Mouse (Mus musculus): ENCODE data around the gene Greb1. TPM values are rescaled to one million over a fixed set of nuclear protein-coding genes. Genes with fewer than 3 reads are reported as not detected.

The Greb1 gene
- polyA plus RNA-seq, 1 experiment = 0.44 TPM

DNA sequence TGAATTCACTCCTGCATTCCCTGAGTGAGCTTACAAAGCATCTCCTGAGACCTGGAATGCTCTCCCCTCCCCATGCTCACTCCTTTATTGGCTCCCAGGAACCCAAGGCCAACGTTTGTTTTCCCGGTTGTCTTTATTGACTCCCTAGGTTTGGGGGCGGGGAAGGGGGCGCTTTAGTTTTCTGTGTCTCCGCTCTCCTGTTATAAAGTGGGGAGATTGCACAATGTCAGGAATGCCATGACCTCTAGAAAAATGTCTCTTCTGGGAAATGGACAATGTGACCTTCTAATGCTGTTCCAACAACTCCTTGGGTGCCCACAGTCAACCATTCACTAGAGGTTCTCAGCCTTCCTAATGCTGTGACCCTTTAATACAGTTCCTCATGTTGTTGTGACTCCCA, 22.2 kb downstream of the Greb1 start:
- Histone ChIP-seq H3K27me3 (ENCODE audit: control insufficient read depth, insufficient read depth, insufficient read length) (no peaks in the 10 kb centered on the region), H3K36me3 (ENCODE audit: control insufficient read depth, insufficient read depth) (no peaks in the 10 kb centered on the region), H3K4me3 (no peak overlapping the region), H3K4me2 (ENCODE audit: low read depth) (no peak overlapping the region), H3K79me2 (ENCODE audit: control insufficient read depth, insufficient read depth) (no peaks in the 10 kb centered on the region), H3ac (ENCODE audit: control insufficient read depth, insufficient read length) (no peak overlapping the region)
- TF ChIP-seq CEBPB (IDR thresholded peaks at IDR 0.05; ENCODE audit: insufficient read depth, poor library complexity, severe bottlenecking) (no peak), POLR2AphosphoS2 (IDR thresholded peaks at IDR 0.05; ENCODE audit: insufficient read length, low read depth) (no peak), MAX (IDR thresholded peaks at IDR 0.05; ENCODE audit: low read depth) (no peak), POLR2A (IDR thresholded peaks at IDR 0.05; ENCODE audit: insufficient read length, low read depth) (no peak), TCF12 (IDR thresholded peaks at IDR 0.05; ENCODE audit: insufficient read depth, poor library complexity, severe bottlenecking) (no peak), USF1 (IDR thresholded peaks at IDR 0.05; ENCODE audit: low read depth) (no peak), E2F4 (IDR thresholded peaks at IDR 0.05; ENCODE audit: insufficient read depth) (no peak), SRF (IDR thresholded peaks at IDR 0.05; ENCODE audit: control insufficient read depth, insufficient read length, low read depth) (no peak), MYOD1 (IDR thresholded peaks at IDR 0.05; ENCODE audit: control insufficient read depth in 1 of 3, insufficient read length in 2 of 3, low read depth in 2 of 3) (no peak), MYOG (IDR thresholded peaks at IDR 0.05; ENCODE audit: control insufficient read depth in 1 of 3, insufficient read depth in 1 of 3, insufficient read length in 2 of 3, low read depth in 2 of 3) (no peak), REST (IDR thresholded peaks at IDR 0.05; ENCODE audit: insufficient read depth, insufficient read length) (no peak), TCF3 (IDR thresholded peaks at IDR 0.05; ENCODE audit: insufficient read length, low read depth) (no peak)

DNA sequence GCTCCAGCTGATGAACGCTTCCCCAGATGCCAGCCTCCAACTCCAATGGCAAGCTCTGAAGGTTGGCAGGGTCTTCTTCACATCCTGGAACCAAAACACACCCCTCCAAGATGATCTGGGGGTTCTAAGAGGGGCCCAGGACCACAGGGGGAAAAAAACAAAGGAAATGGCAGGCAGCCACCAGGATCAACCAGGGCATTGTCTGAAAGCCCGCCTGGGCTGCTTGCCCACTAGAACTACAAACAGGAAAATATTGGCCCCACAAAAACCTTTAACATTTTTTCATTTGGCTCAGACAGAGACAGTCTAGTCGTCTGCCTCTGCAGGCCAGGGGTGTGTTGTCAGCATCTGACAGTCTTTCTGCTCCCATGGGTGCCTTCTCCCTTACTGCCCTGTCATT, 25.3 kb downstream of the Greb1 start:
- H3K36me3 ChIP-seq (ENCODE audit: control insufficient read depth, insufficient read depth) = no peaks in the 10 kb centered on the region
- no peak for TF ChIP-seq TCF12 (IDR thresholded peaks at IDR 0.05; ENCODE audit: insufficient read depth, poor library complexity, severe bottlenecking)
- TF ChIP-seq MYOG (IDR thresholded peaks at IDR 0.05; ENCODE audit: control insufficient read depth in 1 of 3, insufficient read depth in 1 of 3, insufficient read length in 2 of 3, low read depth in 2 of 3) = no peak
- no peak for TF ChIP-seq SRF (IDR thresholded peaks at IDR 0.05; ENCODE audit: control insufficient read depth, insufficient read length, low read depth)
- no peak for TF ChIP-seq POLR2AphosphoS2 (IDR thresholded peaks at IDR 0.05; ENCODE audit: insufficient read length, low read depth)
- TF ChIP-seq E2F4 (IDR thresholded peaks at IDR 0.05; ENCODE audit: insufficient read depth) = no peak
- no peak for TF ChIP-seq CEBPB (IDR thresholded peaks at IDR 0.05; ENCODE audit: insufficient read depth, poor library complexity, severe bottlenecking)
- no peak for TF ChIP-seq POLR2A (IDR thresholded peaks at IDR 0.05; ENCODE audit: insufficient read length, low read depth)
- TF ChIP-seq MYOD1 (IDR thresholded peaks at IDR 0.05; ENCODE audit: control insufficient read depth in 1 of 3, insufficient read length in 2 of 3, low read depth in 2 of 3) = no peak
- TF ChIP-seq REST (IDR thresholded peaks at IDR 0.05; ENCODE audit: insufficient read depth, insufficient read length) = no peak
- no peak for TF ChIP-seq USF1 (IDR thresholded peaks at IDR 0.05; ENCODE audit: low read depth)
- no peak for TF ChIP-seq MAX (IDR thresholded peaks at IDR 0.05; ENCODE audit: low read depth)
- TF ChIP-seq TCF3 (IDR thresholded peaks at IDR 0.05; ENCODE audit: insufficient read length, low read depth) = no peak
- H3K27me3 ChIP-seq (ENCODE audit: control insufficient read depth, insufficient read depth, insufficient read length) = peaks cover 11% of the 10 kb centered on the region
- no peak overlapping the region for H3K4me2 ChIP-seq (ENCODE audit: low read depth)
- H3K79me2 ChIP-seq (ENCODE audit: control insufficient read depth, insufficient read depth) = no peaks in the 10 kb centered on the region
- no peak overlapping the region for H3K4me3 ChIP-seq
- no peak overlapping the region for H3ac ChIP-seq (ENCODE audit: control insufficient read depth, insufficient read length)

DNA sequence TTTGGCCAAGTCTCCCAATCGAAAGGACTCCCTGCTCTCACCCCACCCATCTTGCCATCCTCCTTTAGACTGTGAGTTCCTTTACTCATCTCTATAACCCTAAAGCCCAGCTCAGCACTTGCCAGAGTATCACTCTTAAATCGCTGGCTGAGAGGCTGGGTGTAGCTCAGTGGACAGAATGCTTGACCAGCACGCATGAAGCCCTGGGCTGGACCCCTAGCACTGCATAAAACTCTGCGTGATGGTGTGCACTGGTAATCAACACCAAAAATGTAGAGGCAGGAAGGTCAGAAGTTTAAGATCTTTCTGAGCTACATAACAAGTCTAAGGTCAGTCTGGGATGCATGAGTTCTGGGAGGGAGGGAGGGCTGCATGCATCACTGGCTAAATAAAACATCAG, 26.1 kb downstream of the Greb1 start:
- no peak for TF ChIP-seq E2F4 (IDR thresholded peaks at IDR 0.05; ENCODE audit: insufficient read depth)
- Histone ChIP-seq H3K27me3 (ENCODE audit: control insufficient read depth, insufficient read depth, insufficient read length) (peaks cover 11% of the 10 kb centered on the region), H3K4me3 (no peak overlapping the region), H3K36me3 (ENCODE audit: control insufficient read depth, insufficient read depth) (no peaks in the 10 kb centered on the region), H3ac (ENCODE audit: control insufficient read depth, insufficient read length) (no peak overlapping the region), H3K4me2 (ENCODE audit: low read depth) (no peak overlapping the region), H3K79me2 (ENCODE audit: control insufficient read depth, insufficient read depth) (no peaks in the 10 kb centered on the region)

DNA sequence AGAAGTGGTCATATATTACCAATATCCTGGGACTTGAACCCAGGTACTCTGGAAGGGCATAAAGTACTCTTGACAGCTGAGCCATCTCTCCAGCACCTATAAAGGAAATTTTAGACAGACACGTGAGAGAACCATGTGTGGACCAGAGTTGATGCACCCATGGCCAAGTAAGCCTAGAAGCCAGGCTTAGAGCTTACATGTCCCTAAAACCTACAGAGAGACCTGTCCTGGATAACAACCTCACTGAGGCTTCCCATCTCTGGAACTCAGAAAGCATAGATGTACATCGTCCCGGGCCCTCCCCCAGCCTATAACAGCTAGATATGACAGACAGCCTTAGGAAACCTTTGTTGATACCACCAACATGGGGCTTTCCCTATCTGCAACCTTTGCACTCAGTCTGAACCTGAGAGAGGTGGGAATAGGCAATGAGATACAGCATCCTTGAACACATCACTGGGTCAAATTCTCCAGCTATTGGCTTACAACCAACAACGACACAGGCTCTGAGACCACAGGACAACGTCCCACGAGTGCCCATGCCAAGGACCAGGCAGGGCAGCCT, 31.0 kb downstream of the Greb1 start:
- TF ChIP-seq TCF12 (IDR thresholded peaks at IDR 0.05; ENCODE audit: insufficient read depth, poor library complexity, severe bottlenecking) (no peak), MYOD1 (IDR thresholded peaks at IDR 0.05; ENCODE audit: control insufficient read depth in 1 of 3, insufficient read length in 2 of 3, low read depth in 2 of 3) (no peak), SRF (IDR thresholded peaks at IDR 0.05; ENCODE audit: control insufficient read depth, insufficient read length, low read depth) (no peak), POLR2AphosphoS2 (IDR thresholded peaks at IDR 0.05; ENCODE audit: insufficient read length, low read depth) (no peak), CEBPB (IDR thresholded peaks at IDR 0.05; ENCODE audit: insufficient read depth, poor library complexity, severe bottlenecking) (no peak), POLR2A (IDR thresholded peaks at IDR 0.05; ENCODE audit: insufficient read length, low read depth) (no peak), TCF3 (IDR thresholded peaks at IDR 0.05; ENCODE audit: insufficient read length, low read depth) (no peak)
- H3K4me2 ChIP-seq (ENCODE audit: low read depth) = no peak overlapping the region
- H3K27me3 ChIP-seq (ENCODE audit: control insufficient read depth, insufficient read depth, insufficient read length) = peaks cover 17% of the 10 kb centered on the region
- H3ac ChIP-seq (ENCODE audit: control insufficient read depth, insufficient read length) = no peak overlapping the region
- H3K4me3 ChIP-seq = no peak overlapping the region
- H3K36me3 ChIP-seq (ENCODE audit: control insufficient read depth, insufficient read depth) = no peaks in the 10 kb centered on the region
- no peaks in the 10 kb centered on the region for H3K79me2 ChIP-seq (ENCODE audit: control insufficient read depth, insufficient read depth)

DNA sequence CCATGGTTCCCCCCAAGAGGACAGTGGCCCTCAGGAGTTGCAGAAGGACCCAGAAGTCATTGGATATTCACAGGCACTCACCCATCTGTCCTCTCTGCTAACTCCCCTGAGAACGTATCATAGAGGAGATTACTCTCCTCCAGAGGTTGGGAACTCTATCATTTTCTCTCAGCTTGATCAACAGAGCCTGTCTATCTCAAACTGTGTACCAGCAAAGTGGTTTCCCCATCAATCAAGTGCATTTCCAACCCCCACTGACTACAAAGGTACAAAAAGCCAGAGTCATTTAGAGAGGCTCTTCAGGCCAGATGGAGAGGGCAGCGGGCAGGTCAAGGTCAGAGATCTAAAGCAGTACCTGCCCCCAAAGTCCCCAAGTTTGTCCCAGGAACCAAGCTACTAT, 32.0 kb downstream of the Greb1 start:
- Histone ChIP-seq H3K4me3 (no peak overlapping the region), H3K36me3 (ENCODE audit: control insufficient read depth, insufficient read depth) (no peaks in the 10 kb centered on the region), H3ac (ENCODE audit: control insufficient read depth, insufficient read length) (no peak overlapping the region), H3K27me3 (ENCODE audit: control insufficient read depth, insufficient read depth, insufficient read length) (peaks cover 17% of the 10 kb centered on the region), H3K79me2 (ENCODE audit: control insufficient read depth, insufficient read depth) (no peaks in the 10 kb centered on the region), H3K4me2 (ENCODE audit: low read depth) (no peak overlapping the region)
- TF ChIP-seq MAX (IDR thresholded peaks at IDR 0.05; ENCODE audit: low read depth) = no peak
- no peak for TF ChIP-seq TCF12 (IDR thresholded peaks at IDR 0.05; ENCODE audit: insufficient read depth, poor library complexity, severe bottlenecking)
- TF ChIP-seq CEBPB (IDR thresholded peaks at IDR 0.05; ENCODE audit: insufficient read depth, poor library complexity, severe bottlenecking) = no peak
- no peak for TF ChIP-seq TCF3 (IDR thresholded peaks at IDR 0.05; ENCODE audit: insufficient read length, low read depth)
- TF ChIP-seq POLR2A (IDR thresholded peaks at IDR 0.05; ENCODE audit: insufficient read length, low read depth) = no peak
- no peak for TF ChIP-seq REST (IDR thresholded peaks at IDR 0.05; ENCODE audit: insufficient read depth, insufficient read length)
- no peak for TF ChIP-seq E2F4 (IDR thresholded peaks at IDR 0.05; ENCODE audit: insufficient read depth)

Data from myocyte (in vitro differentiated cells).